ENCODE assay signal across 11 mouse cellular contexts in genomic region chr1:131942621-131943590, GRCm38 (mm10). TPM values are rescaled to one million over a fixed set of nuclear protein-coding genes. Genes with fewer than 3 reads are reported as not detected.
DNase-seq lines count a peak whose midpoint lies in the region; ATAC-seq and TF ChIP-seq lines count a peak whose summit lies in the region.
"Had no signal": no experiment of that assay in that cellular context is flagged by ENCODE, and none has a peak within 500 bp of the region (broad histone marks: within the 10 kb centered on the region; RNA-seq: fewer than 3 reads in every experiment).

No protein-coding gene starts in this region.

- no peak overlapping the region for H3K4me2 ChIP-seq in heart, embryonic 12.5 days
- no peak overlapping the region for H3K4me2 ChIP-seq in liver, embryonic 14.5 days (ENCODE audit: low read depth)
- H3K4me2 ChIP-seq in intestine, postnatal 0 days (replicated peaks; ENCODE audit: low read depth) = no peak overlapping the region
- H3K4me2 ChIP-seq: embryonic facial prominence, embryonic 12.5 days; midbrain, embryonic 11.5 days had no signal

- peak; percentile 42 for DNase-seq in heart, adult 8-10 months (ENCODE audit: low spot score)
- peak; percentile 75 for DNase-seq in G1E (ENCODE audit: low spot score)
- peak; percentile 9 for DNase-seq in c-Kit-positive CD71-positive TER-119-positive erythroid progenitor cells, embryonic 14.5 days (ENCODE audit: low spot score)
- peak in 1 of 3 experiments; percentile 3 for DNase-seq in liver, embryonic 14.5 days (ENCODE audit: low read depth in 3 of 3, low spot score in 3 of 3)
- no peak for DNase-seq in cerebellum, adult 9-11 months
- DNase-seq in thymus, postnatal 14 days = no peak

- 50% methylated on average over 16 of the region's 16 CpGs for WGBS in heart, embryonic 12.5 days
- 18% methylated on average over 16 of the region's 16 CpGs for WGBS in liver, embryonic 14.5 days (ENCODE audit: insufficient replicate concordance)
- WGBS in intestine, postnatal 0 days = 66% methylated on average over 16 of the region's 16 CpGs

- TF ChIP-seq EP300 in liver, embryonic 14.5 days (IDR thresholded peaks at IDR 0.05; ENCODE audit: low read depth) = peak; percentile 42

- H3K27ac ChIP-seq in heart, embryonic 12.5 days (ENCODE audit: poor library complexity, severe bottlenecking) = no peak overlapping the region
- no peak overlapping the region for H3K27ac ChIP-seq in liver, embryonic 14.5 days
- H3K27ac ChIP-seq in intestine, postnatal 0 days (ENCODE audit: low read depth, low read length) = no peak overlapping the region
- H3K27ac ChIP-seq: embryonic facial prominence, embryonic 12.5 days; hindbrain, embryonic 10.5 days had no signal

- no peaks in the 10 kb centered on the region for H3K36me3 ChIP-seq in heart, embryonic 12.5 days
- peaks cover 25% of the 10 kb centered on the region for H3K36me3 ChIP-seq in G1E (replicated peaks)
- H3K36me3 ChIP-seq in liver, embryonic 14.5 days (replicated peaks; ENCODE audit: control insufficient read depth, insufficient read depth, low read depth) = no peaks in the 10 kb centered on the region
- no peaks in the 10 kb centered on the region for H3K36me3 ChIP-seq in intestine, postnatal 0 days (ENCODE audit: control insufficient read depth, insufficient read depth)
- H3K36me3 ChIP-seq: embryonic facial prominence, embryonic 12.5 days had no signal

- H3K4me1 ChIP-seq in heart, embryonic 12.5 days (replicated peaks) = peaks cover 27% of the 10 kb centered on the region
- peaks cover 83% of the 10 kb centered on the region for H3K4me1 ChIP-seq in G1E (ENCODE audit: insufficient read depth, low read depth, low read length)
- H3K4me1 ChIP-seq in liver, embryonic 14.5 days (replicated peaks; ENCODE audit: control insufficient read depth in 2 of 2, insufficient read depth in 2 of 2, low read length in 1 of 2) = peaks cover 0 to 15% of the 10 kb centered on the region in 2 experiments; a peak in 2 of 4 replicates
- H3K4me1 ChIP-seq in intestine, postnatal 0 days (replicated peaks; ENCODE audit: control insufficient read depth, insufficient read depth, low read length) = 0 out of 2 replicates have a peak, but pooled peaks cover 3% of the 10 kb centered on the region

- TF ChIP-seq CTCF in G1E (IDR thresholded peaks at IDR 0.05; ENCODE audit: low read depth, low read length) = no peak
- TF ChIP-seq CTCF in liver, embryonic 14.5 days (IDR thresholded peaks at IDR 0.05; ENCODE audit: low read depth) = no peak
- no peak for TF ChIP-seq CTCF in intestine, postnatal 0 days (IDR thresholded peaks at IDR 0.05; ENCODE audit: low read depth)

- ATAC-seq in heart, embryonic 12.5 days (ENCODE audit: insufficient number of reproducible peaks, low FRiP score) = no peak
- peak; percentile 92 for ATAC-seq in G1E (ENCODE audit: extremely low read depth, insufficient number of reproducible peaks, low FRiP score, poor library complexity, severe bottlenecking)
- peak; percentile 27; the same call in 1 of the 2 replicates for ATAC-seq in liver, embryonic 14.5 days (ENCODE audit: insufficient read depth)
- ATAC-seq in intestine, postnatal 0 days = no peak

- no peak overlapping the region for H3K4me3 ChIP-seq in heart, embryonic 12.5 days
- H3K4me3 ChIP-seq in G1E (ENCODE audit: low read depth, low read length) = peak overlapping the region; percentile 2; the same call in 1 of the 2 replicates
- H3K4me3 ChIP-seq in liver, embryonic 14.5 days (ENCODE audit: insufficient read depth in 1 of 2, low read depth in 2 of 2, low read length in 2 of 2) = no peak overlapping the region
- no peak overlapping the region for H3K4me3 ChIP-seq in intestine, postnatal 0 days (ENCODE audit: low read depth, low read length)
- H3K4me3 ChIP-seq: embryonic facial prominence, embryonic 12.5 days; hindbrain, embryonic 10.5 days had no signal

- no peak overlapping the region for H3K9ac ChIP-seq in heart, embryonic 12.5 days
- no peak overlapping the region for H3K9ac ChIP-seq in liver, embryonic 14.5 days (replicated peaks)
- H3K9ac ChIP-seq in intestine, postnatal 0 days (ENCODE audit: low read depth, low read length) = no peak overlapping the region
- H3K9ac ChIP-seq: embryonic facial prominence, embryonic 12.5 days had no signal

- H3K27me3 ChIP-seq in heart, embryonic 12.5 days (replicated peaks) = no peaks in the 10 kb centered on the region
- H3K27me3 ChIP-seq in G1E (ENCODE audit: insufficient read depth, low read length) = peaks cover under 1% of the 10 kb centered on the region; the same call in 1 of the 2 replicates
- no peaks in the 10 kb centered on the region for H3K27me3 ChIP-seq in liver, embryonic 14.5 days (ENCODE audit: control insufficient read depth, insufficient read depth, low read length)
- no peaks in the 10 kb centered on the region for H3K27me3 ChIP-seq in intestine, postnatal 0 days (replicated peaks; ENCODE audit: control insufficient read depth, insufficient read depth, low read length)
- H3K27me3 ChIP-seq: embryonic facial prominence, embryonic 12.5 days had no signal

- H3K9me3 ChIP-seq in heart, embryonic 12.5 days (replicated peaks) = no peaks in the 10 kb centered on the region
- H3K9me3 ChIP-seq in G1E (replicated peaks) = no peaks in the 10 kb centered on the region
- H3K9me3 ChIP-seq in liver, embryonic 14.5 days (ENCODE audit: control insufficient read depth, low read length) = no peaks in the 10 kb centered on the region
- H3K9me3 ChIP-seq in intestine, postnatal 0 days (ENCODE audit: control insufficient read depth) = no peaks in the 10 kb centered on the region
- H3K9me3 ChIP-seq: embryonic facial prominence, embryonic 12.5 days; hindbrain, embryonic 10.5 days had no signal

RNA-seq across cellular contexts. Expression of gene Slc45a3, which starts 19.9 kb away (rescaled TPM):
- total RNA-seq in heart, adult 8-10 months (2022) = 1 to 10 TPM; 2.4 to 4.7 (median 3.3) TPM
- polyA plus RNA-seq in heart, embryonic 12.5 days (2016; fragmentation: Nextera tagmentation; extraction: Ambion mirVana) = 1.7 and 2.0 TPM in 2 replicates
- 36.9 and 48.1 TPM in 2 replicates for total RNA-seq in G1E (2014; fragmentation: Nextera tagmentation)
- 51.4 and 56.6 TPM in 2 replicates for total RNA-seq in G1E (2017)
- polyA plus RNA-seq in G1E (2012) = 12.3 and 14.4 TPM in 2 replicates
- polyA plus RNA-seq in liver, embryonic 14.5 days (2012; rRNA removed) = 1.9 and 2.4 TPM in 2 replicates
- 1.8 and 2.5 TPM in 2 replicates for polyA plus RNA-seq in liver, embryonic 14.5 days (2014; fragmentation: Nextera tagmentation; extraction: Ambion mirVana)
- 2.5 and 2.7 TPM in 2 replicates for polyA plus RNA-seq in intestine, postnatal 0 days (2015; fragmentation: Nextera tagmentation; extraction: Ambion mirVana)

RNA-seq across cellular contexts. Expression of gene Nucks1, which starts 32.6 kb away (rescaled TPM):
- 10 to 100 TPM; 55.6 to 68.7 (median 62.6) TPM for total RNA-seq in heart, adult 8-10 months (2022)
- 72.9 and 79.3 TPM in 2 replicates for polyA plus RNA-seq in heart, embryonic 12.5 days (2016; fragmentation: Nextera tagmentation; extraction: Ambion mirVana)
- 376 and 404 TPM in 2 replicates for total RNA-seq in G1E (2014; fragmentation: Nextera tagmentation)
- 405 and 507 TPM in 2 replicates for total RNA-seq in G1E (2017)
- polyA plus RNA-seq in G1E (2012) = 35.2 and 38.1 TPM in 2 replicates
- 18.0 and 23.2 TPM in 2 replicates for polyA plus RNA-seq in liver, embryonic 14.5 days (2012; rRNA removed)
- polyA plus RNA-seq in liver, embryonic 14.5 days (2014; fragmentation: Nextera tagmentation; extraction: Ambion mirVana) = 20.2 and 21.3 TPM in 2 replicates
- 25.9 and 30.4 TPM in 2 replicates for polyA plus RNA-seq in intestine, postnatal 0 days (2015; fragmentation: Nextera tagmentation; extraction: Ambion mirVana)

Comparison
In these comparisons a context has a peak if more than half of its experiments do, and no peak if none do; other contexts are left out.
1. DNase-seq: peak in heart, adult 8-10 months (single experiment), G1E (single experiment) and c-Kit-positive CD71-positive TER-119-positive erythroid progenitor cells, embryonic 14.5 days (single experiment); none in cerebellum, adult 9-11 months (single experiment) and thymus, postnatal 14 days (single experiment).
2. ATAC-seq: peak in G1E (single experiment) and liver, embryonic 14.5 days (single experiment); none in heart, embryonic 12.5 days (single experiment) and intestine, postnatal 0 days (single experiment).